Mouse (Mus musculus): ENCODE measurements around the gene Trak2. TPM values are rescaled to one million over a fixed set of nuclear protein-coding genes. Genes with fewer than 3 reads are reported as not detected.
A peak's percentile ranks its signal among the peaks of the same experiment; 100 is the strongest.
"Not testable (repeated sequence)": the region's sequence is repeated elsewhere in the genome, so short reads cannot be mapped to it uniquely, and the experiment has no call there.

Trak2 gene
- total RNA-seq, 2 experiments from 2014 or later: 56.6 to 82.4 TPM

DNA sequence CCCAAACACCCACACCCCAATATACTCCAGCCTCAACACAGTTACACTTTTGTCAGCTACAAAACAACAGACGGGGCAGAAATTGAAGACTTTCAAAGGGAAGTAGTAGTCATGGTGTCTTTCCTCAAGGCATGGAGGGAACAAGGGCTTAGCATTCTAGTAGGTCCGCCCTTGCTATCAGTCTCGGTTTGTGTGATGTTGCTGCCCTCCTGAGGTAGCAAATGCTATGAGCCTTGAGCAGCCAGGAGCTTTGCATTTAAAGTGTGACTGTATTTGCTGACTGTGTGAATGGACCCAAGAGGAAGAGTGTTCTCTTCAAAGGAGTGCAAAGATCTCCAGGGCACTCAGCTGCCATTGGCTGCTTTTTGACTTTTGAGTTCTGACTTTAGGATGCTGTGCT is 75.7 kb downstream of the Trak2 start:
- ATAC-seq (replicated peaks; ENCODE audit: low FRiP score, low TSS enrichment, poor library complexity, severe bottlenecking): peak; percentile 88

DNA sequence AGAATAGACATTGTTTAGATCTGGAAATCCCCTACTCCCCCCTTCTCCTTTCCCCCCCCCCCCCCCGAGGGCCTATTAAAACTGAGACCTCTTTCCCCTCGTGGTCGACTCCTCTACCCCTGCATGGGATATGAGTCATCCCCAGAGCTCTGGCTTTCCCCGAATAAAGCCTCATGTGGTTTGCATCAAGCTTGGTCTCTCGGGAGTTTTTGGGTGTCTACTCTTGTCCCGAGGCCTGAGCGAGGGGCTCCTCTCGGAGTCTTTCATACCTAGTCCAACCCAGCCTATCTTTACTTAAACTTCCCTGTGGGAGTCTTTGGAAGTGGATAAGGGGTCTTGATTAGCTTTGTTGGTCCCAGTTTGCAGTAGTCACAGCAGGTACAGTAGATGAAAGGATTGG is 80.8 kb downstream of the Trak2 start:
- not testable (repeated sequence) for ATAC-seq (replicated peaks; ENCODE audit: low FRiP score, low TSS enrichment, poor library complexity, severe bottlenecking)

DNA sequence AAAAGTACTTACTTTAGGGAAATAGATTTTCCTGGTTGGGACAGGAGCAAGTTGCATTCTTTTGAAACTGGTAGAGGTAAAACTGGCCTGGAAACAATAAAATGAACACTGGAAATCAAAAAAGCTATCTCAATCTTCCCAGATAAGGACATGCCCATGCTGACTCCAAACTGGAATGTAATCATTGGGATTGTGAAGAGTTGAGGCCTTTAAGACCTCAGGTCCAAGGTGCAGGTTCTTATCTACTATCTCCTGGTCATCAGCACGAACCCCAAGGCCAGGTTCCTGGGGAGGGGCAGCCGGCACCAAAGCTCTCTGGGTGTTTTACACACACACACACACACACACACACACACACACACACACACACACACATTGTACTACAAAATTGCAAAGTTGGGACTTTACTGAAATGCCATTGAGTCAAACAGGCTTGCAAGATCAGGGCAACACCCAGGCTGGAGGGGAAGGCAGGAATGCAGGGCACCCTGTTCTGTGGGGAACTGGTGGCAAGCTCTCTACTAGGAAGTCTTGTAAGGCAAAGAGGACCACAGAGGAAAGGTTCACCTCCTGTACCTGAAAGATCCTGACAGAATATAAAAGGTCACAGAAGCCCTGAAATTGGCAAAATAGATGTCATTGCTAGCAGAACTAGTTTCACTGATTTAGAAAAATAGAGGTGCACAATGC is 81.6 kb downstream of the Trak2 start:
- ATAC-seq (replicated peaks; ENCODE audit: low FRiP score, low TSS enrichment, poor library complexity, severe bottlenecking): not testable (repeated sequence)

DNA sequence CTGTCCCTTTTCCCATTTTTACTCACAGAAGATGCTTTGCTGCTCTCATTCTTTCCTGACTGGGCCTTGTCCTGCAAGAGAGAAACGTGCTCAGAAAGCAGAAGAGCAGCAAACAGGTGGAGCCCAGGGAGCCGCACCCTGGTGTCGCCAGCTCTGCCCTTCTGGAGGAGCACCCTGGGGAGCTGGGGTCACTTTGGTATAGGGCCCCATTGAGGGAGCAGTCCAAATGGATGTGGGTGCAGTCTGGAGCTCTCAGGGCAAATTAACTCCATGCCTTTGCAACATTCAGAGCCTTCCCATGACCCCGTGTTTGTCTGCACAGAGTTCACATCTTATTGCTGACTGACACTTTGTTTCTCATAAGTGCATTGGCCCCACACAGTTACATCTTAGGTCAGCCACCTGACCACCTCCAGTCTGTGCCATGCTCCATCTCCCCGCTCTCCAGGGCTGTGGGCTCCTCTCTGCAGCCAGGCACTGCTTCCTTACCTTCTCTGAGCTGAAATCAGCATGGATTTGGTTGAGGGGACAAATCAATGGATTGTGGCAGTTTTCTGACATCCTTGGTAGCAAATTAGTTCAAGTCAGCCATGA is 82.4 kb downstream of the Trak2 start:
- ATAC-seq (replicated peaks; ENCODE audit: low FRiP score, low TSS enrichment, poor library complexity, severe bottlenecking): not testable (repeated sequence)

DNA sequence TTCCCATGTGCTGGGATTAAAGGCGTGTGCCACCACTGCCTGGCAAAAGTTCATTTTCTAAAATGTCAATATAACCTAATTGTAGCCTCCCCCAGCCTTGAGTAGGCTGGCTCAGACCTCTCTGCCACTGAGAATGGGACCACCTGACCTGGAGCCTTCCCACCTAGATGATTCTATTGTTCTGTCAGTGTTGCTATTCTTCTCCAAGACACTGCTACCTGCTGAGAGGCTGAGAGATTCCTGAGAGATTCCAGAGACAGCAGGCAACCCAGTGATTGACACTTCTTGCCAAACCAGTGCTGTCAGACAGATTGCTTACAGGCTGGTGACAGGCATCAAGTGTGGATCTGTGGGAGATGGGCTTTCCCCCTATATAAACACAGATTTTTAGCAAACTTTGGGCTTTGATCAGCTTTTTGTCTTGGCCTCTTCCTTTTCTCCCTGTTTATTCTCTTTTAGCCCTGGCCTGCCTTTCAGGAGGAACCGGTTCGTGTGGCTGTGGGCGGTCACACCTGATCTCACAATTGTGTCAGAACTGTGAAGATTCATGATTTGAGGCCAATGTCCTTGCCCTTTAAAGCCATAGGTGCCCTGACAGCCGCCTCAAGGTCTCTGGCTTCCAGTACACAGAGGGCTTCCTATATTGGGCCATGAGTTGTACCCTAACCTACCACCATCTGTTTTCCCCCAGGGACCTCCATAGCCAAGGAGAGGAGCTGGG is 83.2 kb downstream of the Trak2 start:
- no peak for ATAC-seq (replicated peaks; ENCODE audit: low FRiP score, low TSS enrichment, poor library complexity, severe bottlenecking)

DNA sequence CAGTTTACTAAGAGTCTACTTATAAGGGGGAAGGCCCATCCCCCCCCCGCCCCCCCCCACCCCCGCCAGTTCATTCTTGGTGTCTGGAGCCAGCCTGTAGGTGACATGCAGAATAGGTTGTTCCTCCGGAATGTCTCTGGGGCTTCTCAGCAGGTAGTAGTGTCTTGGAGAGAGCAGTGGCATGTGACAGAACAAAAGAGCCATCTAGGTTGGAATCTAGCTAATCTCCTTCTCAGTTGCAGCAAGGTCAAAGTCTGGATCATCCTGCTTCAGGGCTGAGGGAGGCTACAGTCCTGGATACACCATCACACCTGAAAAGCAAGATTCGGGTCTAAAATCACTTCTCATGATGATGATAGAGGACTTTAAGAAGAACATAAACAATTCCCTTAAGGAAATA is 87.6 kb downstream of the Trak2 start:
- no peak for ATAC-seq (replicated peaks; ENCODE audit: low FRiP score, low TSS enrichment, poor library complexity, severe bottlenecking)

DNA sequence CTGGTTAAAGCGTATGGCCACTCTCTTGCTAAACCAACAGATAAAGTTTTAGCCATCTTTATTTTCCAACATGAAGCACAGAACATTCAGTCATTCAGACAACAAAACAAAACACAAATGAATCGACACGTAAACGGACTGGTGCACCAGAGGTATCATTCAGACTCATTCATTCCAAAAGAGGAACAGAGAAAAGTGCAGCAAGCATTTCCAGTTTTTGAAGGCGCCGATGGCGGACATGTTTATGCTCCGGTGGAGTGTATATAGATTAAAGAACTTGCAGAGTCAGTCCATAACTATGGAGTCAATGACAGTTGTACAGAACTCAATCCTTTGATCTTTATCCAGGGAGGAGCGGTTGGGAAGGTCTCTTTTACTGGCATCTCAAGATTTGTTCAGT is 90.0 kb downstream of the Trak2 start:
- not testable (repeated sequence) for ATAC-seq (replicated peaks; ENCODE audit: low FRiP score, low TSS enrichment, poor library complexity, severe bottlenecking)

DNA sequence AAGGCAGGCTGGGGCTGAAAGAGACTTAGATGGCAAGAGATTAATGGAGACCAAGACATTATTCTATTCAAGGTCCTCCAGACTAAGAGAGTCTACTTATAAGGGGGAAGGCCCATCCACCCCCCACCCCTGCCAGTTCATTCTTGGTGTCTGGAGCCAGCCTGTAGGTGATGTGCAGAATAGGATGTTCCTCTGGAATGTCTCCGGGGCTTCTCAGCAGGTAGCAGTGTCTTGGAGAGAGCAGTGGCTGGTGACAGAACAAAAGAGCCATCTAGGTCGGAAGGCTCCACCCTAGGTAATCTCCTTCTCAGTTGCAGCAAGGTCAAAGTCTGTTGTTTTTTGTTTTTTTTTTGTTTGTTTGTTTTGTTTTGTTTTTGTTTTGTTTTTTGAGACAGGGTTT is 93.9 kb downstream of the Trak2 start:
- ATAC-seq (replicated peaks; ENCODE audit: low FRiP score, low TSS enrichment, poor library complexity, severe bottlenecking): not testable (repeated sequence)

DNA sequence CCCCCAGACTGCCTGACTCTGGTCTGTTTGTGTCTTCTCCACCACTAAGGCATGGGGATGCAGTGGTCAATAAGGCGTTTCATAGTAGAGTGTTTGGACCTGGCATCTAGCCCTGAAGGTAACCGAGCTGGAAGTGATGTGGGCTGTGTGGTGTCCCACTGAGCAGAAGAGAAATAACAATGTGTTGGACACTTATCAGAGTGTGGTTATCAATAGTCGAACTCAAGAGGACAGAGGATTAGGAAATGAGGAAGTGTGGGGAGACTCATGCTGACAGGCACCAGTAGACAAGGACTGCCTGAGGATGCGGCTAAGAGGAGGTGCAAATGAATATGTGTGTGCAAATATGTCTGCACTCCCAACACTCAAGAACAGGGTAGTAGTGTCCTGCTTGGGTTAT is 96.7 kb downstream of the Trak2 start:
- not testable (repeated sequence) for ATAC-seq (replicated peaks; ENCODE audit: low FRiP score, low TSS enrichment, poor library complexity, severe bottlenecking)

DNA sequence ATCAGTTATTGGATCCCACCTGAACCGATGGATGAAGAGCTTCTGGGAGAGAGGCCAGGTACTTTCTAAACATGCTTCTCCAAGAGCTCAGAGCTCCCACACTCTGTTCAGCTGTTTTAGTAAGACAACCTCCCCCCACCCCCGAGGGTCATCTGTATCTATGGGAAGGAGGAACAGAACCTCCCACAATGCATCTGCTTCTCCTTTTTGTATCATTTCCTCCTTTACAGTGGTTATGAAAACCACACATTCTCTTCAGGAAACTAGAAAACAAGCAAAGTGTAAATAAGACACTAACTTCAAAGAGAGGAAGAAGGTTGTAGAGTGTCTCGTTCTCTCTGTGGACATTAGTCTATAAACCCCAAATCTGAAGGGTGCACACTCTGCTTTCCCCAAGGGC is 112.6 kb downstream of the Trak2 start:
- ATAC-seq (replicated peaks; ENCODE audit: low FRiP score, low TSS enrichment, poor library complexity, severe bottlenecking): not testable (repeated sequence)

DNA sequence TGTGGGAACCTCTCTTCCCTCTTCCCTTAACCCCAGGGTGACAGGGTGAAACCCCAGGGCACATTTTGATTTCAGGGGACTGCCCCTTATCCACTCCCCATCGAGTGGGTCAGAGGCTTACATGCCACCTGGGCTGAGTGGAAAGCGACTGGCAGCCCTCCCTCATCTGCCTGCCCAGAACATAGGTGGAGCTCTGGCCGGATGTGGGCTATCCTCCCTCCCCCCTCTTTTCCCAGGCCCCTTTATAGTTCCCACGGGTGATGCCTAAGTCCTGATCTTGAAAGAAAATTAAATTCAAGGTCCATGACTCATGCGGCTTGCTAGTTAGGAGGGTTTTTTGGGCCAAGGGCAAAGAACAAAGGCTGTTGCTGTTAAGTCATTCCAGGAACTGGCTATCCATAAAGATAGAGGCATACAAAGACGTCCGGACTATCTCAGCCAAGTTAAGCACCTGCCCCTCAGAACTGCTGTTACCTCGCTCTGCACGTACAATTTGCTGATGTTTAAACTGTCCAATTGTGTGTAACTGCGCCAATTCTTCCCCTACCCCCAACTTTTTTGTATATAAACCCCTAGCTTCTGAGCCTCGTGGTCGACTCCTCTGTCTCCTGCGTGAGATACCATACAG is 113.4 kb downstream of the Trak2 start:
- not testable (repeated sequence) for ATAC-seq (replicated peaks; ENCODE audit: low FRiP score, low TSS enrichment, poor library complexity, severe bottlenecking)

DNA sequence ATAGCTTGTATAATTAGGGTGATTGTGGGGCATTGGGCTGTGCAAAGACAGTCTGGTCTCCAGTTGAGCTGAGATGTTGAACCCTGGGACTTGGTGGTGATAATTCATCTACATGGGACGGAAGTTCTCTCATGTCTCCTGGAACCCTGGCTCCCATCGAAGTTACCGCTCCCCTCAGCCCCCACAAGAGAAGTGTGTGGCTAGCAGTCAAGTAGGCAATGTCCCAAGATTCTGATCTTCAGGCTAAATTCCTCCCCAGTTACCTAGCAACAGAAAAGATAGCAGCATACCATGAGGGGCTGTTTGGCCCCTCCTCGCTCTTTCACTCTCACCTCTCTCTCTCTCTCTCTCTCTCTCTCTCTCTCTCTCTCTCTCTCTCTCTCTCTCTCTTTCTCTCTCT is 114.1 kb downstream of the Trak2 start:
- not testable (repeated sequence) for ATAC-seq (replicated peaks; ENCODE audit: low FRiP score, low TSS enrichment, poor library complexity, severe bottlenecking)

DNA sequence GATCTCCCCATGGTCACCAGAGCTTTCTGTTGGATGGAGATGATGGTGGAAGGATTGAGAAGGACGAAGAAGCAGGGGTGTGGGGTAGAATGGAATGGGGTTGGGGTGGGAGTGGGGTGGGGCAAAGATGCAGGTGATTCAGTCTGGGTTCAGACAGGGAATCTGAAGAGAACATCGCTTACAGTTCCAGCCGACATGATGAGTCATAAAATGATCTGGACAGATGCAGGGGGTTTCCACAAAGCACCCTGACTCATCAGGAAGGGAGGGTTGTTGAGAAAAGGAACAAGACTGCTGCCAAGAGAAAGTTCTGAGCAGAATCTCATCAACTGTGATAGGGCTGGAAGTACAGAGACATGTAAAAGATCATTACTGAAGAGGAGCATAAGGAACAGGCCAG is 116.4 kb downstream of the Trak2 start:
- ATAC-seq (replicated peaks; ENCODE audit: low FRiP score, low TSS enrichment, poor library complexity, severe bottlenecking): not testable (repeated sequence)

Other genes with a start within 250 kb of the Trak2 start
- 25.6 and 37.4 TPM in 2 replicates for gene Casp8, start 178.1 kb downstream of the Trak2 start, total RNA-seq (2014; fragmentation: Nextera tagmentation)
- gene Casp8, start 178.1 kb downstream of the Trak2 start, total RNA-seq (2017): 57.4 and 69.1 TPM in 2 replicates
- 35.6 and 36.6 TPM in 2 replicates for gene Stradb, start 92 bp upstream of the Trak2 start, total RNA-seq (2014; fragmentation: Nextera tagmentation)
- gene Stradb, start 92 bp upstream of the Trak2 start, total RNA-seq (2017): 14.2 and 23.8 TPM in 2 replicates
- gene C2cd6, start 121.5 kb upstream of the Trak2 start, total RNA-seq (2014; fragmentation: Nextera tagmentation): not detected in 2 replicates
- not detected in 2 replicates for gene C2cd6, start 121.5 kb upstream of the Trak2 start, total RNA-seq (2017)
- gene Tmem237, start 147.0 kb upstream of the Trak2 start, total RNA-seq (2014; fragmentation: Nextera tagmentation): 3.2 and 4.0 TPM in 2 replicates
- 3.6 and 9.3 TPM in 2 replicates for gene Tmem237, start 147.0 kb upstream of the Trak2 start, total RNA-seq (2017)
- gene Mpp4, start 190.0 kb upstream of the Trak2 start, total RNA-seq (2014; fragmentation: Nextera tagmentation): 0.76 and 1.7 TPM in 2 replicates
- 2.6 TPM in 1 of 2 replicates, not detected in the other for gene Mpp4, start 190.0 kb upstream of the Trak2 start, total RNA-seq (2017)